Mouse (Mus musculus) MEL (cell line): Measurements from ENCODE around the gene Clcn5.

Experiments
- CTCF ChIP-seq, 3 experiments: IDR thresholded peaks in 2 of 3; conservative IDR thresholded peaks in 1 of 3; 2 replicates each; pipeline ENCODE4 v1.5.1; 2011 to 2012; ENCODE audit warnings: low read length in 3 of 3, low read depth in 2 of 3, mild to moderate bottlenecking in 2 of 3, improper control_type of control experiment in 1 of 3, inconsistent platforms in 1 of 3, mixed read lengths in 1 of 3, moderate library complexity in 1 of 3; ENCODE audit not compliant: control insufficient read depth in 1 of 3, insufficient read depth in 1 of 3, poor library complexity in 1 of 3, severe bottlenecking in 1 of 3
- EP300 ChIP-seq, 2 experiments: IDR thresholded peaks; 2 replicates each; pipeline ENCODE4 v1.6.1; 2011; ENCODE audit warnings: improper control_type of control experiment in 2 of 2, low read length in 2 of 2, low read depth in 1 of 2, mild to moderate bottlenecking in 1 of 2
- JUND ChIP-seq: IDR thresholded peaks from 2 replicates; pipeline ENCODE4 v1.6.1; 2011; ENCODE audit warnings: low read depth, mild to moderate bottlenecking, improper control_type of control experiment, low read length
- POLR2A ChIP-seq, 2 experiments: IDR thresholded peaks; 2 replicates each; pipeline ENCODE4 v1.6.1; 2011 to 2012; ENCODE audit warnings: low read length in 2 of 2, mild to moderate bottlenecking in 2 of 2, control low read depth in 1 of 2, improper control_type of control experiment in 1 of 2, low read depth in 1 of 2, moderate library complexity in 1 of 2; ENCODE audit not compliant: control insufficient read depth in 1 of 2, insufficient read depth in 1 of 2, poor library complexity in 1 of 2
- SMC3 ChIP-seq: IDR thresholded peaks from 2 replicates; pipeline ENCODE4 v1.6.1; 2011; ENCODE audit warnings: low read depth, low read length, improper control_type of control experiment
- ZMIZ1 ChIP-seq: IDR thresholded peaks from 2 replicates; pipeline ENCODE4 v1.6.1; 2012; ENCODE audit warnings: low read depth, mild to moderate bottlenecking, inconsistent platforms, low read length, improper control_type of control experiment, moderate library complexity

GRCm38 (mm10) chrX:7260400-7261113 is 58.6 kb downstream of the Clcn5 start:
- TF ChIP-seq JUND, result no peak
- TF ChIP-seq POLR2A (IDR thresholded peaks at IDR 0.05; ENCODE audit: control insufficient read depth in 1 of 2, insufficient read depth in 1 of 2, low read depth in 1 of 2, low read length in 2 of 2, poor library complexity in 1 of 2), result no peak
- no peak for TF ChIP-seq CTCF (IDR thresholded peaks at IDR 0.05 in 2 of 3, conservative IDR thresholded peaks at IDR 0.05 in 1 of 3; ENCODE audit: control insufficient read depth in 1 of 3, insufficient read depth in 1 of 3, low read depth in 2 of 3, low read length in 3 of 3, poor library complexity in 1 of 3, severe bottlenecking in 1 of 3)
- TF ChIP-seq ZMIZ1, result no peak
- TF ChIP-seq EP300 (IDR thresholded peaks at IDR 0.05; ENCODE audit: low read depth in 1 of 2, low read length in 2 of 2), result peak in 1 of 2 experiments; percentile 53; a peak in 2 of 4 replicates
- no peak for TF ChIP-seq SMC3
